In the genomic region with DNA sequence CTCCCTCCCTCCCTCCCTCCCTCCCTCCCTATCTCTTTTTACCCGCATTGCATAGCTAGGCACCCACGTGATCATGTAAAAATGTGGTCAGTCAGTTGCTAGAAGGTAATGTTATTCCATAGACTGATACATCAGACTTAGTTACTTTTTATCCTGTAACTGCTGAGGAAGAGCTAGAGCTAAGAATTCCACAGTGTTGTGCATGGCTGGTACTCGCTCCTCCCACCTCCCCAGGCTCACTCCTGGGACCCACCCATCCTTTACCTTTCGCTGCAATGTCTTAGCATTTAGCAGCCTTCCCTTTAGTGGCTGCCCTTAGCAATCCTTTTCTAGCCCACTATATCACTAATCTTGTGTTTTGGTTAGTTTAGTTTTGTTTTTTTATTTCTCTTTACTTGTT, we compare ENCODE assay signal across 29 mouse cellular contexts.
DNase-seq lines count a peak whose midpoint lies in the region; ATAC-seq and TF ChIP-seq lines count a peak whose summit lies in the region.
"Had no signal": no experiment of that assay in that cellular context is flagged by ENCODE, and none has a peak within 500 bp of the region (broad histone marks: within the 10 kb centered on the region; RNA-seq: fewer than 3 reads in every experiment).

No protein-coding gene starts in this region.

- no peak overlapping the region for H3K4me3 ChIP-seq in kidney, embryonic 15.5 days (replicated peaks)
- H3K4me3 ChIP-seq in layer of hippocampus, adult 2 months = no peak overlapping the region
- H3K4me3 ChIP-seq in midbrain, embryonic 11.5 days (ENCODE audit: low read depth, low read length) = no peak overlapping the region
- no peak overlapping the region for H3K4me3 ChIP-seq in midbrain, embryonic 10.5 days
- H3K4me3 ChIP-seq: embryonic facial prominence, embryonic 10.5 days; embryonic facial prominence, embryonic 13.5 days; erythroblast, embryonic 14.5 days; forebrain, embryonic 12.5 days; forebrain, embryonic 15.5 days; hindbrain, embryonic 12.5 days; hindbrain, embryonic 15.5 days had no signal

- 84% methylated on average over 4 of the region's 4 CpGs for WGBS in kidney, embryonic 15.5 days
- WGBS in midbrain, embryonic 11.5 days = 78% methylated on average over 4 of the region's 4 CpGs
- WGBS in midbrain, embryonic 10.5 days = 94% methylated on average over 4 of the region's 4 CpGs

- TF ChIP-seq CTCF in layer of hippocampus, adult 2 months (conservative IDR thresholded peaks at IDR 0.05) = no peak

- no peak for ATAC-seq in kidney, embryonic 15.5 days (replicated peaks; ENCODE audit: low FRiP score)
- no peak for ATAC-seq in midbrain, embryonic 11.5 days (ENCODE audit: low FRiP score)
- ATAC-seq: activated CD4-positive, CD25-positive, alpha-beta regulatory T cell, adult 4 months; forebrain, embryonic 15.5 days had no signal

- H3K9ac ChIP-seq in kidney, embryonic 15.5 days = no peak overlapping the region
- H3K9ac ChIP-seq in midbrain, embryonic 11.5 days (ENCODE audit: low read length) = no peak overlapping the region
- H3K9ac ChIP-seq: embryonic facial prominence, embryonic 13.5 days; forebrain, embryonic 12.5 days; forebrain, embryonic 15.5 days; hindbrain, embryonic 12.5 days; hindbrain, embryonic 15.5 days had no signal

- no peak overlapping the region for H3K4me2 ChIP-seq in kidney, embryonic 15.5 days
- H3K4me2 ChIP-seq in midbrain, embryonic 11.5 days = no peak overlapping the region
- H3K4me2 ChIP-seq: embryonic facial prominence, embryonic 13.5 days; forebrain, embryonic 12.5 days; forebrain, embryonic 15.5 days; heart, embryonic 11.5 days; hindbrain, embryonic 12.5 days; hindbrain, embryonic 15.5 days had no signal

- peaks cover 13% of the 10 kb centered on the region for H3K36me3 ChIP-seq in kidney, embryonic 15.5 days
- H3K36me3 ChIP-seq in midbrain, embryonic 11.5 days (ENCODE audit: control insufficient read depth, insufficient read depth, low read length) = 0 out of 2 replicates have a peak, but pooled peaks cover 2% of the 10 kb centered on the region
- peaks cover 24% of the 10 kb centered on the region for H3K36me3 ChIP-seq in midbrain, embryonic 10.5 days
- H3K36me3 ChIP-seq: forebrain, embryonic 15.5 days; G1E had no signal

- H3K4me1 ChIP-seq in kidney, embryonic 15.5 days = no peaks in the 10 kb centered on the region
- no peaks in the 10 kb centered on the region for H3K4me1 ChIP-seq in midbrain, embryonic 11.5 days (ENCODE audit: control insufficient read depth, insufficient read depth, low read length)
- no peaks in the 10 kb centered on the region for H3K4me1 ChIP-seq in midbrain, embryonic 10.5 days
- H3K4me1 ChIP-seq: embryonic facial prominence, embryonic 10.5 days; forebrain, embryonic 12.5 days; forebrain, embryonic 15.5 days; hindbrain, embryonic 12.5 days; hindbrain, embryonic 15.5 days had no signal

- no peaks in the 10 kb centered on the region for H3K9me3 ChIP-seq in kidney, embryonic 15.5 days (replicated peaks)
- H3K9me3 ChIP-seq in midbrain, embryonic 11.5 days (ENCODE audit: control insufficient read depth, low read length) = no peaks in the 10 kb centered on the region
- H3K9me3 ChIP-seq in midbrain, embryonic 10.5 days (replicated peaks) = no peaks in the 10 kb centered on the region
- H3K9me3 ChIP-seq: embryonic facial prominence, embryonic 10.5 days; embryonic facial prominence, embryonic 13.5 days; forebrain, embryonic 12.5 days; forebrain, embryonic 15.5 days; hindbrain, embryonic 12.5 days; hindbrain, embryonic 15.5 days had no signal

- H3K27me3 ChIP-seq in kidney, embryonic 15.5 days = no peaks in the 10 kb centered on the region
- no peaks in the 10 kb centered on the region for H3K27me3 ChIP-seq in midbrain, embryonic 11.5 days (ENCODE audit: control insufficient read depth, insufficient read depth, low read length)
- H3K27me3 ChIP-seq in midbrain, embryonic 10.5 days (ENCODE audit: low read depth, poor library complexity, severe bottlenecking) = no peaks in the 10 kb centered on the region
- H3K27me3 ChIP-seq: CH12.LX; embryonic facial prominence, embryonic 13.5 days; forebrain, embryonic 12.5 days; forebrain, embryonic 15.5 days; hindbrain, embryonic 12.5 days; hindbrain, embryonic 15.5 days had no signal

- H3K27ac ChIP-seq in kidney, embryonic 15.5 days = peak overlapping the region; percentile 14; the same call in 1 of the 2 replicates
- H3K27ac ChIP-seq in layer of hippocampus, adult 2 months = peak overlapping the region; percentile 61
- H3K27ac ChIP-seq in midbrain, embryonic 11.5 days (ENCODE audit: low read depth, low read length) = no peak overlapping the region
- H3K27ac ChIP-seq in midbrain, embryonic 10.5 days (replicated peaks) = no peak overlapping the region
- H3K27ac ChIP-seq: embryonic facial prominence, embryonic 10.5 days; embryonic facial prominence, embryonic 13.5 days; forebrain, embryonic 12.5 days; forebrain, embryonic 15.5 days; hindbrain, embryonic 12.5 days; hindbrain, embryonic 15.5 days had no signal

- DNase-seq in kidney, postnatal 36 days = no peak
- DNase-seq in layer of hippocampus, adult 2 months (ENCODE audit: low spot score in 2 of 2) = no peak
- no peak for DNase-seq in layer of hippocampus, adult 11-12 months (ENCODE audit: low spot score)
- DNase-seq in midbrain, embryonic 11.5 days (ENCODE audit: low spot score, missing footprints) = peak; percentile 72
- DNase-seq in midbrain, embryonic 10.5 days (ENCODE audit: low spot score) = no peak
- no peak for DNase-seq in lung, postnatal 25 days (ENCODE audit: low spot score)
- DNase-seq: adrenal gland, adult 8-10 months; adrenal gland, postnatal 25 days; B cell, adult 2 months; cerebellum, adult 11-12 months; cerebellum, adult 8-10 months; cerebellum, postnatal 10 days; cerebellum, postnatal 36 days; embryo, embryonic 11 days; gastrocnemius, postnatal 10 days; gastrocnemius, postnatal 36 days; heart, adult 11 months had no signal

Comparison
In these comparisons a context has a peak if more than half of its experiments do, and no peak if none do; other contexts are left out.
1. H3K27ac ChIP-seq: peak in kidney, embryonic 15.5 days (single experiment) and layer of hippocampus, adult 2 months (single experiment); none in midbrain, embryonic 11.5 days (single experiment) and midbrain, embryonic 10.5 days (single experiment).